8 mouse cellular contexts compared by ENCODE assay signal in genomic region chr11:75530845-75531373, GRCm38 (mm10). TPM values are rescaled to one million over a fixed set of nuclear protein-coding genes. Genes with fewer than 3 reads are reported as not detected.
DNase-seq lines count a peak whose midpoint lies in the region; ATAC-seq and TF ChIP-seq lines count a peak whose summit lies in the region.

No protein-coding gene starts in this region.

- TF ChIP-seq CTCF in cerebellum, adult 2 months (IDR thresholded peaks at IDR 0.05; ENCODE audit: borderline replicate concordance, insufficient read depth, low read depth, low read length): no peak
- no peak for TF ChIP-seq CTCF in testis, adult 2 months (IDR thresholded peaks at IDR 0.05; ENCODE audit: control insufficient read depth, insufficient read depth, insufficient replicate concordance, low read depth, low read length)
- TF ChIP-seq CTCF in liver, postnatal 0 days (IDR thresholded peaks at IDR 0.05; ENCODE audit: low read depth): no peak
- no peak for TF ChIP-seq CTCF in stomach, postnatal 0 days (IDR thresholded peaks at IDR 0.05; ENCODE audit: low read depth)

- H3K4me2 ChIP-seq in hindbrain, embryonic 13.5 days: peak overlapping the region; percentile 97
- H3K4me2 ChIP-seq in liver, postnatal 0 days (ENCODE audit: low read depth, low read length): peak overlapping the region; percentile 94
- H3K4me2 ChIP-seq in stomach, postnatal 0 days (replicated peaks; ENCODE audit: low read depth): peak overlapping the region; percentile 96

- 0 out of 2 replicates have a peak, but pooled peaks cover 1% of the 10 kb centered on the region for H3K36me3 ChIP-seq in testis, adult 2 months (ENCODE audit: control insufficient read depth, insufficient read depth, low read length)
- H3K36me3 ChIP-seq in hindbrain, embryonic 13.5 days: no peaks in the 10 kb centered on the region
- no peaks in the 10 kb centered on the region; the same call in 1 of the 2 replicates for H3K36me3 ChIP-seq in liver, postnatal 0 days (replicated peaks; ENCODE audit: insufficient read depth, low read length)
- H3K36me3 ChIP-seq in stomach, postnatal 0 days (ENCODE audit: control insufficient read depth, insufficient read depth, low read length): no peaks in the 10 kb centered on the region

- no peak for DNase-seq in cerebellum, adult 2 months
- no peak for DNase-seq in cerebellum, postnatal 4 days (ENCODE audit: low spot score in 2 of 2)
- no peak for DNase-seq in testis, postnatal 14 days (ENCODE audit: low spot score)
- no peak for DNase-seq in liver, postnatal 0 days
- DNase-seq in stomach, postnatal 0 days (ENCODE audit: low spot score): no peak
- DNase-seq in right cerebral cortex, adult 2 months (ENCODE audit: low spot score in 2 of 2): no peak

- peak overlapping the region; percentile 98 for H3K9ac ChIP-seq in hindbrain, embryonic 13.5 days
- H3K9ac ChIP-seq in liver, postnatal 0 days (replicated peaks): peak overlapping the region; percentile 73
- peak overlapping the region; percentile 80 for H3K9ac ChIP-seq in stomach, postnatal 0 days (ENCODE audit: low read length)

- ATAC-seq in hindbrain, embryonic 13.5 days (ENCODE audit: low FRiP score): peak; percentile 49; the same call in 1 of the 2 replicates
- ATAC-seq in liver, postnatal 0 days: peak; percentile 15
- ATAC-seq in stomach, postnatal 0 days (ENCODE audit: low FRiP score, low TSS enrichment): no peak

- TF ChIP-seq POLR2A in cerebellum, adult 2 months (IDR thresholded peaks at IDR 0.05; ENCODE audit: borderline replicate concordance, insufficient read depth, low read length): no peak
- TF ChIP-seq POLR2A in testis, adult 2 months (IDR thresholded peaks at IDR 0.05; ENCODE audit: control insufficient read depth, low read depth, low read length): no peak; the same call in 1 of the 2 replicates

- TF ChIP-seq EP300 in liver, postnatal 0 days (IDR thresholded peaks at IDR 0.05; ENCODE audit: low read depth): no peak
- TF ChIP-seq EP300 in stomach, postnatal 0 days (optimal IDR thresholded peaks at IDR 0.05): no peak

- peak overlapping the region; percentile 96 for H3K4me3 ChIP-seq in cerebellum, adult 2 months (replicated peaks; ENCODE audit: insufficient read depth, low read depth, low read length)
- peak overlapping the region; percentile 100 for H3K4me3 ChIP-seq in testis, adult 2 months (ENCODE audit: control insufficient read depth, low read depth, low read length)
- peak overlapping the region; percentile 75 for H3K4me3 ChIP-seq in hindbrain, embryonic 13.5 days
- peak overlapping the region; percentile 61 for H3K4me3 ChIP-seq in liver, postnatal 0 days (ENCODE audit: low read depth, low read length)
- H3K4me3 ChIP-seq in stomach, postnatal 0 days (ENCODE audit: low read depth, low read length): peak overlapping the region; percentile 60

- no peaks in the 10 kb centered on the region for H3K27me3 ChIP-seq in cerebellum, adult 2 months (ENCODE audit: control insufficient read depth, insufficient read depth, low read length)
- H3K27me3 ChIP-seq in testis, adult 2 months (ENCODE audit: control insufficient read depth, insufficient read depth, low read length): no peaks in the 10 kb centered on the region
- H3K27me3 ChIP-seq in hindbrain, embryonic 13.5 days: no peaks in the 10 kb centered on the region
- H3K27me3 ChIP-seq in liver, postnatal 0 days (ENCODE audit: insufficient read depth, low read length): no peaks in the 10 kb centered on the region
- H3K27me3 ChIP-seq in stomach, postnatal 0 days (ENCODE audit: control insufficient read depth, insufficient read depth, low read length): no peaks in the 10 kb centered on the region

- no peaks in the 10 kb centered on the region for H3K9me3 ChIP-seq in hindbrain, embryonic 13.5 days
- H3K9me3 ChIP-seq in liver, postnatal 0 days (ENCODE audit: low read length): no peaks in the 10 kb centered on the region
- no peaks in the 10 kb centered on the region for H3K9me3 ChIP-seq in stomach, postnatal 0 days (ENCODE audit: control insufficient read depth, low read length)

- peaks cover 7% of the 10 kb centered on the region; the same call in 1 of the 2 replicates for H3K4me1 ChIP-seq in cerebellum, adult 2 months (ENCODE audit: control insufficient read depth, insufficient read depth, low read length)
- peaks cover 23% of the 10 kb centered on the region for H3K4me1 ChIP-seq in testis, adult 2 months (ENCODE audit: control insufficient read depth, insufficient read depth, low read length)
- peaks cover 35% of the 10 kb centered on the region for H3K4me1 ChIP-seq in hindbrain, embryonic 13.5 days (replicated peaks)
- H3K4me1 ChIP-seq in liver, postnatal 0 days (ENCODE audit: insufficient read depth): peaks cover 15% of the 10 kb centered on the region
- peaks cover 7% of the 10 kb centered on the region for H3K4me1 ChIP-seq in stomach, postnatal 0 days (replicated peaks; ENCODE audit: control insufficient read depth, insufficient read depth)

- WGBS in cerebellum, adult 2 months: under 1% methylated on average over 31 of the region's 31 CpGs
- under 1% methylated on average over 31 of the region's 31 CpGs for WGBS in hindbrain, embryonic 13.5 days
- WGBS in liver, postnatal 0 days (ENCODE audit: insufficient replicate concordance): under 1% methylated on average over 31 of the region's 31 CpGs
- under 1% methylated on average over 31 of the region's 31 CpGs for WGBS in stomach, postnatal 0 days

- H3K27ac ChIP-seq in cerebellum, adult 2 months (ENCODE audit: insufficient read depth, low read length): peak overlapping the region; percentile 89
- peak overlapping the region; percentile 100 for H3K27ac ChIP-seq in testis, adult 2 months (ENCODE audit: control insufficient read depth, insufficient read depth, low read depth, low read length)
- H3K27ac ChIP-seq in hindbrain, embryonic 13.5 days: peak overlapping the region; percentile 99
- H3K27ac ChIP-seq in liver, postnatal 0 days (ENCODE audit: low read depth): peak overlapping the region; percentile 90
- peak overlapping the region; percentile 91 for H3K27ac ChIP-seq in stomach, postnatal 0 days (replicated peaks)

RNA-seq across cellular contexts. Expression of gene Slc43a2, which starts 0.6 kb away (rescaled TPM):
- 57.4 and 67.1 TPM in 2 replicates for polyA plus RNA-seq in cerebellum, adult 2 months (2012; rRNA removed)
- polyA plus RNA-seq in testis, adult 2 months (2012; rRNA removed): 23.0 and 27.1 TPM in 2 replicates
- polyA plus RNA-seq in hindbrain, embryonic 13.5 days (2015; fragmentation: Nextera tagmentation; extraction: Ambion mirVana): 19.7 and 21.0 TPM in 2 replicates
- 5.9 and 7.2 TPM in 2 replicates for polyA plus RNA-seq in liver, postnatal 0 days (2015; fragmentation: Nextera tagmentation; extraction: Ambion mirVana)
- polyA plus RNA-seq in stomach, postnatal 0 days (2015; fragmentation: Nextera tagmentation; extraction: Ambion mirVana): 5.7 and 6.4 TPM in 2 replicates

RNA-seq across cellular contexts. Expression of gene Scarf1, which starts 17.6 kb away (rescaled TPM):
- 3.3 and 3.4 TPM in 2 replicates for polyA plus RNA-seq in cerebellum, adult 2 months (2012; rRNA removed)
- polyA plus RNA-seq in testis, adult 2 months (2012; rRNA removed): 0.64 and 0.77 TPM in 2 replicates
- polyA plus RNA-seq in hindbrain, embryonic 13.5 days (2015; fragmentation: Nextera tagmentation; extraction: Ambion mirVana): 4.6 and 4.8 TPM in 2 replicates
- 3.1 TPM in 2 replicates for polyA plus RNA-seq in liver, postnatal 0 days (2015; fragmentation: Nextera tagmentation; extraction: Ambion mirVana)
- 2.8 and 2.9 TPM in 2 replicates for polyA plus RNA-seq in stomach, postnatal 0 days (2015; fragmentation: Nextera tagmentation; extraction: Ambion mirVana)

RNA-seq across cellular contexts. Expression of gene Rilp, which starts 21.0 kb away (rescaled TPM):
- polyA plus RNA-seq in cerebellum, adult 2 months (2012; rRNA removed): 5.4 and 5.7 TPM in 2 replicates
- 0.58 and 0.94 TPM in 2 replicates for polyA plus RNA-seq in testis, adult 2 months (2012; rRNA removed)
- polyA plus RNA-seq in hindbrain, embryonic 13.5 days (2015; fragmentation: Nextera tagmentation; extraction: Ambion mirVana): 1.4 and 1.5 TPM in 2 replicates
- 13.2 and 13.4 TPM in 2 replicates for polyA plus RNA-seq in liver, postnatal 0 days (2015; fragmentation: Nextera tagmentation; extraction: Ambion mirVana)
- 2.7 and 3.5 TPM in 2 replicates for polyA plus RNA-seq in stomach, postnatal 0 days (2015; fragmentation: Nextera tagmentation; extraction: Ambion mirVana)

RNA-seq across cellular contexts. Expression of gene Prpf8, which starts 44.3 kb away (rescaled TPM):
- polyA plus RNA-seq in cerebellum, adult 2 months (2012; rRNA removed): 110 and 123 TPM in 2 replicates
- polyA plus RNA-seq in testis, adult 2 months (2012; rRNA removed): 45.6 and 48.8 TPM in 2 replicates
- polyA plus RNA-seq in hindbrain, embryonic 13.5 days (2015; fragmentation: Nextera tagmentation; extraction: Ambion mirVana): 49.2 and 51.8 TPM in 2 replicates
- 12.1 and 13.9 TPM in 2 replicates for polyA plus RNA-seq in liver, postnatal 0 days (2015; fragmentation: Nextera tagmentation; extraction: Ambion mirVana)
- 15.8 and 16.0 TPM in 2 replicates for polyA plus RNA-seq in stomach, postnatal 0 days (2015; fragmentation: Nextera tagmentation; extraction: Ambion mirVana)

RNA-seq across cellular contexts. Expression of gene Pitpna, which starts 57.0 kb away (rescaled TPM):
- 295 and 319 TPM in 2 replicates for polyA plus RNA-seq in cerebellum, adult 2 months (2012; rRNA removed)
- polyA plus RNA-seq in testis, adult 2 months (2012; rRNA removed): 39.4 and 41.3 TPM in 2 replicates
- 94.8 and 101 TPM in 2 replicates for polyA plus RNA-seq in hindbrain, embryonic 13.5 days (2015; fragmentation: Nextera tagmentation; extraction: Ambion mirVana)
- polyA plus RNA-seq in liver, postnatal 0 days (2015; fragmentation: Nextera tagmentation; extraction: Ambion mirVana): 30.1 and 36.7 TPM in 2 replicates
- 79.3 and 84.3 TPM in 2 replicates for polyA plus RNA-seq in stomach, postnatal 0 days (2015; fragmentation: Nextera tagmentation; extraction: Ambion mirVana)
